Mouse (Mus musculus): Measurements from ENCODE around the gene Cd79b. TPM values are rescaled to one million over a fixed set of nuclear protein-coding genes. Genes with fewer than 3 reads are reported as not detected.
"Not testable (repeated sequence)": the region's sequence is repeated elsewhere in the genome, so short reads cannot be mapped to it uniquely, and the experiment has no call there.

The Cd79b gene
- polyA plus RNA-seq, 1 experiment from 2014 or later: 7.7 TPM

DNA sequence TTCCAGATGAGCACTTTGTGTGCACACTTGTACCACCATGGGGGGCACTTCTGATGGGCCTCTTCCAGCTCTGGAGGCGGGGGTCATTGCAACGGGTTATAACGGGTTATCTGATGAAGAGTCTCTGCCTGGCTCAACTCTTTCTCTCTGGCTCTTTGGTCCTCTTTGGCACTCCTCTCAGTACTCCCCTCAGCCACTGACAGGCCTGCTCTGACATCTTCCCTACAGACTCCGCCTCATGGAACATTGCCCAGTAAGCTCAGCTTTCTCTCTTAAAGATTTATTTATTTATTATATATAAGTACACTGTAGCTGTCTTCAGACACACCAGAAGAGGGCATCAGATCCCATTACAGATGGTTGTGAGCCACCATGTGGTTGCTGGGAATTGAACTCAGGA, 24.8 kb upstream of the Cd79b start:
- H3K27ac ChIP-seq (replicated peaks); H3K4me3 ChIP-seq (replicated peaks); H3K4me2 ChIP-seq; H3K9ac ChIP-seq; H3K36me3 ChIP-seq (replicated peaks); H3K9me3 ChIP-seq (replicated peaks); H3K27me3 ChIP-seq; H3K4me1 ChIP-seq (replicated peaks); ATAC-seq (ENCODE audit: insufficient read depth): not testable (repeated sequence)
- 52% methylated on average over 4 of the region's 4 CpGs for WGBS (ENCODE audit: insufficient replicate concordance)

DNA sequence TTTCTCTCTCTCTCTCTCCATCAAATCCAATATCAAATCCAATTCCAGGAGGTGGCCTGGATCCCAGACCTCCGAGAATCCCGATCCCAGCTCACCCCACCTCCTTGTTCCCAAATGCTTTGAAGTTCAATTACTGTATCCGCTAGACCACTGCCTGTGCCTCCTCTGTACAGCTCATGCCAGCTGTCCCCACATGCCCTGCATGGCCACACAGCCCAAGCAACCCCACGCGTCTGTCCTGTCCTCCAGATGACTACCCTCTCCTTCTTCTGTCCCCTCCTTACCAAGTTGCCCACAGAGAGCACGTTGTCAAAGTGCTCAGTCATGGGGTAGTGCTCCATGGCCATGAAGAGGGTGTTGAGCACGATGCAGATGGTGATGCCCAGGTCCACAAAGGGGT, 24.3 kb upstream of the Cd79b start:
- Histone ChIP-seq H3K4me2 (no peak overlapping the region), H3K27ac (replicated peaks) (no peak overlapping the region), H3K4me1 (replicated peaks) (no peaks in the 10 kb centered on the region), H3K27me3 (no peaks in the 10 kb centered on the region), H3K36me3 (replicated peaks) (no peaks in the 10 kb centered on the region), H3K9me3 (replicated peaks) (no peaks in the 10 kb centered on the region), H3K9ac (no peak overlapping the region), H3K4me3 (replicated peaks) (no peak overlapping the region)
- 60% methylated on average over 7 of the region's 7 CpGs for WGBS (ENCODE audit: insufficient replicate concordance)
- no peak for ATAC-seq (ENCODE audit: insufficient read depth)

DNA sequence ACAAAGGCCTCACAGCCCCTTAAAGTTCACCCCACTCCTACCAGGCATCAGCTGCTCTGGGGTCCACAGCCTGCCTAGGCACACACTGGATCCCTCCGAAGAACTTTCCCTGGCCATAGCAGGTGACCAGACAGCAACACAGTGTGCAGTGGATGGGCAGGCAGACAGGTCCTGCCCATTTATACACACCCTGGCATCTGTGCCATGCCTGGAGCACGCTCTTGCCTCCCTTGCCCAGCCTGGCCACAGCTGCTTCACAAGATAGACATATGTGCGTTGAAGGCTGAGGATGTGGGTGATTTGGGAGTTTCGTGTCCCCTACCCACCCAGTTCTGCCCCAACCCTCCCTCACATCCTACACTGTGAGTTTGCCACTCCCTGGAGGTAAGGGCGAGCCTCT, 23.5 kb upstream of the Cd79b start:
- no peaks in the 10 kb centered on the region for H3K9me3 ChIP-seq (replicated peaks)
- H3K4me1 ChIP-seq (replicated peaks): no peaks in the 10 kb centered on the region
- no peak overlapping the region for H3K4me2 ChIP-seq
- H3K4me3 ChIP-seq (replicated peaks): no peak overlapping the region
- no peak for ATAC-seq (ENCODE audit: insufficient read depth)
- H3K27ac ChIP-seq (replicated peaks): no peak overlapping the region
- no peak overlapping the region for H3K9ac ChIP-seq
- WGBS (ENCODE audit: insufficient replicate concordance): 65% methylated on average over 5 of the region's 5 CpGs
- H3K27me3 ChIP-seq: no peaks in the 10 kb centered on the region
- H3K36me3 ChIP-seq (replicated peaks): no peaks in the 10 kb centered on the region

DNA sequence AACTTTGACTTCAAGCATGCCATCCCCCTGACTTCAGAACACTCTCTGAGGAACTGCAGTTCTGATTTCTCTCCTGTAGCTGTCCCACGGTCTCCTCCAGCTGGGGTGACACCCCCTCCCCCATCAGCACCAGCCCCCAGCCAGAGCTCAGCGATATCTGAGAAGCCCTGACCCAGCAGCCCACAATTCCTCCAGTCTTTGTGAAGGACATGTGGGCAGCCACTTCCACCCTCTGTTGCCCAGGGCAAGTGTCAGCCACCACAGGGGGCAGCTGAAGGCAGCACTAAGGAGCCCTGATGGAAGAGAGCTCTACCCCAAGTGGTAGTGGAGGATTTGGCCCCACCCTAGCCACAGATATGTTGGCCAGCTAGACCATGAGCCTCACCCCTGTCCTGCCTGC, 19.5 kb upstream of the Cd79b start:
- WGBS (ENCODE audit: insufficient replicate concordance): 16% methylated on average over 2 of the region's 2 CpGs
- Histone ChIP-seq H3K4me2 (no peak overlapping the region), H3K27me3 (no peaks in the 10 kb centered on the region), H3K27ac (replicated peaks) (no peak overlapping the region), H3K4me1 (replicated peaks) (peaks cover 7% of the 10 kb centered on the region), H3K36me3 (replicated peaks) (no peaks in the 10 kb centered on the region), H3K9me3 (replicated peaks) (no peaks in the 10 kb centered on the region), H3K4me3 (replicated peaks) (no peak overlapping the region), H3K9ac (no peak overlapping the region)
- no peak for ATAC-seq (ENCODE audit: insufficient read depth)

DNA sequence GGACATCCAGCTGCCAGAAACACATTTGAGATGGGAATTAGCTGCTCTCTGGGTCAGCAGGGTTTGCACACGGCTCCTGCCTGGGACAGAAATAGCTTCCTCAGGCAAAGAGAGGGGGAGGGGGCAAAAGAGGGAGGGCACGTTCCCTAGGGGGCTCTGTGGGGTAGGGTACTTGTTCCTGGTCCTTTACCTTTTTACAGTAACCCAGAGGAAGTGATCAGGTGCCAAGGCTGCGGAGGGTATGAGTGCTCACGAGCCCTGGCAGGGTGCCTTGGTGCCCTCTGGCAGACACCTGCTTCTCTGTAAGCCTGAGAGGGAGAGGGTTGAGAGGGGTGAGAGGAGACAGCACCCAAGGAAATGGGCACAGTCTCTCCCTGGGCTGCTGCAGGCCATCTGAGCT, 17.9 kb upstream of the Cd79b start:
- H3K4me3 ChIP-seq (replicated peaks): no peak overlapping the region
- no peak for ATAC-seq (ENCODE audit: insufficient read depth)
- H3K4me1 ChIP-seq (replicated peaks): peaks cover 11% of the 10 kb centered on the region

DNA sequence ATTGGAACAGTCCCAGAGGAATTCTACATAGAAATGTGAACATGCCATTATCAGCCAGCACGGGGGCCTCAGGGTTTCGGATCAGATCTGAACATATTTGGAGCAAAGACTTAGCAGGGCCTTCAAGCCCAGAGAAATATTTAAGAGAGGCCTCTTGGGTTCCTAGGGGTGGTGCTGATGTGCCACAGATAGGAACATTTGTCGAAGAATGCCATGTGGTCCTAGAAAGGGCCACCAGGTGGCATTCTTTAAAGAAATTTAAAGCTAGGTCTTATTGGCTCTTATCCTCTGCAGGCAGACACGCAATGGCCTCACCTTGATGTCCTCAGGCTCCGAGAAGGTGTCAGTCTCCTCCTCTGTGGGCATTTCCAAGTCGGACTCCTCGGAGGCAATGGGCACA, 15.1 kb upstream of the Cd79b start:
- 33% methylated on average over 7 of the region's 7 CpGs for WGBS (ENCODE audit: insufficient replicate concordance)
- Histone ChIP-seq H3K4me1 (replicated peaks) (peaks cover 18% of the 10 kb centered on the region), H3K27ac (replicated peaks) (no peak overlapping the region), H3K9ac (no peak overlapping the region), H3K27me3 (no peaks in the 10 kb centered on the region), H3K4me3 (replicated peaks) (no peak overlapping the region), H3K9me3 (replicated peaks) (no peaks in the 10 kb centered on the region), H3K4me2 (no peak overlapping the region), H3K36me3 (replicated peaks) (no peaks in the 10 kb centered on the region)
- ATAC-seq (ENCODE audit: insufficient read depth): no peak

More for the DNA sequence above, 17.9 kb upstream of the Cd79b start:
- Histone ChIP-seq H3K27me3 (no peaks in the 10 kb centered on the region), H3K4me2 (no peak overlapping the region), H3K27ac (replicated peaks) (no peak overlapping the region), H3K9ac (no peak overlapping the region), H3K9me3 (replicated peaks) (no peaks in the 10 kb centered on the region), H3K36me3 (replicated peaks) (no peaks in the 10 kb centered on the region)
- 41% methylated on average over 4 of the region's 4 CpGs for WGBS (ENCODE audit: insufficient replicate concordance)

DNA sequence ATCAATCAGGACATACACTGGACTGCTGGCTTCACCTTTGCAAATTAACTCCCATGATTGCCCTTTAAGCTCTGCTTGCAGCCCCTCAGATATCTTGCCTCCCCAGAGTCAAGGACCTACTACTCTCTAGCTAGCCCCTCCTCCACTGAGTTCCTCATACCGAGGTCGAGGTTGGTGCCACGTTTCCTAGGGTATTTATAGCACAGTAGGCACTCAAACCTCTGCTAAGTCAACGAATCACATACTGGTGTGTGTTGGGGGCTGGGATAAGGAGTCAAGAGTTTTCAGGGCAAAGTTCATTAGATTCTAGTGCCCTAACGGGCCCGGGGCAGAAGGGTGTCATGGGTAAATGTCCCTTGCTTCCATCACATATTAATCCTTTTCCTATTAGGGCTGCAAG, 14.6 kb upstream of the Cd79b start:
- Histone ChIP-seq H3K27me3 (no peaks in the 10 kb centered on the region), H3K27ac (replicated peaks) (no peak overlapping the region), H3K4me1 (replicated peaks) (peaks cover 18% of the 10 kb centered on the region), H3K9ac (no peak overlapping the region), H3K9me3 (replicated peaks) (no peaks in the 10 kb centered on the region), H3K4me2 (no peak overlapping the region; the same call in 1 of the 2 replicates), H3K36me3 (replicated peaks) (no peaks in the 10 kb centered on the region), H3K4me3 (replicated peaks) (no peak overlapping the region)
- no peak; the same call in 1 of the 2 replicates for ATAC-seq (ENCODE audit: insufficient read depth)
- 19% methylated on average over 6 of the region's 6 CpGs for WGBS (ENCODE audit: insufficient replicate concordance)

DNA sequence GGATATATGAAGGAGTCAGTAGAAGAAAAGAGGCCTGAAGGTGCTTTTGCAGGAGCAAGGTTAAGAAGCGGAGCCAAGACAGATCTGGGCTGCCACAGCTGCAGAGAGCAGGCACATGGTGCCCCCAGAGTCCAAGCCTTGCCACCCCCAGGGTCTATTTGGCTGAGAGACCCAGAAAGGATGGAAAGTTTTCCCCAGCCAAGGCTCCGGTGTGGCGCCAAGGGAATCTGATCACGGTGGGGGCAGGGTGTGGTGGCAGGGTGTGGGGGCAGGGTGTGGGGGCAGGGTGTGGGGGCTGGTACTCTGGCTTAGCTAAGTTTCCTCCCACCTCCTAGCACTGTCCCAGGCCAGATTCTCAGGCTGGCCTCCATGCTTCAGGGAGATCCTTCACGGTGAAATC, 14.0 kb upstream of the Cd79b start:
- no peak for ATAC-seq (ENCODE audit: insufficient read depth)
- Histone ChIP-seq H3K4me2 (no peak overlapping the region), H3K36me3 (replicated peaks) (no peaks in the 10 kb centered on the region), H3K9ac (no peak overlapping the region), H3K4me3 (replicated peaks) (no peak overlapping the region), H3K27ac (replicated peaks) (no peak overlapping the region), H3K4me1 (replicated peaks) (peaks cover 18% of the 10 kb centered on the region), H3K9me3 (replicated peaks) (no peaks in the 10 kb centered on the region), H3K27me3 (no peaks in the 10 kb centered on the region)
- 61% methylated on average over 5 of the region's 5 CpGs for WGBS (ENCODE audit: insufficient replicate concordance)

DNA sequence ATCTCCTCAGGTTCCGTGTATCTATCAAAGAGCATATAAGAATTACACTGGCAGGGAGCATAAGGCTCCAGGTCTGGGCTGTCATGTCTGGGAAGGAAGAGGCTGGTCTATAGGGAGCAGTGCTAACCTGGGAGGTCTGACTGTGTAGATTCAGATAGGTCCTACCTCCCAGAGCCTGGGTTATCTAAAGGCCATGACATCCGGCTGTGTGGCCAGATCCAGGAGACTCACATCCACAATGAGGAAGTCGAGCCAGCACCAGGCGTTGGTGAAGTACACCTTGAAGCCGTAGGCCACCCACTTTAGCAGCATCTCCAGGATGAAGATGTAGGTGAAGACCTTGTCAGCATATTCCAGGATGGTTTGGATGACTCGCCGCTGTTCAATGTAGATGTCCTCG, 11.9 kb upstream of the Cd79b start:
- Histone ChIP-seq H3K36me3 (replicated peaks) (no peaks in the 10 kb centered on the region), H3K4me1 (replicated peaks) (peaks cover 18% of the 10 kb centered on the region), H3K9me3 (replicated peaks) (no peaks in the 10 kb centered on the region), H3K4me3 (replicated peaks) (no peak overlapping the region), H3K27ac (replicated peaks) (no peak overlapping the region), H3K4me2 (no peak overlapping the region), H3K27me3 (no peaks in the 10 kb centered on the region), H3K9ac (no peak overlapping the region)
- ATAC-seq (ENCODE audit: insufficient read depth): no peak
- WGBS (ENCODE audit: insufficient replicate concordance): 46% methylated on average over 8 of the region's 8 CpGs

DNA sequence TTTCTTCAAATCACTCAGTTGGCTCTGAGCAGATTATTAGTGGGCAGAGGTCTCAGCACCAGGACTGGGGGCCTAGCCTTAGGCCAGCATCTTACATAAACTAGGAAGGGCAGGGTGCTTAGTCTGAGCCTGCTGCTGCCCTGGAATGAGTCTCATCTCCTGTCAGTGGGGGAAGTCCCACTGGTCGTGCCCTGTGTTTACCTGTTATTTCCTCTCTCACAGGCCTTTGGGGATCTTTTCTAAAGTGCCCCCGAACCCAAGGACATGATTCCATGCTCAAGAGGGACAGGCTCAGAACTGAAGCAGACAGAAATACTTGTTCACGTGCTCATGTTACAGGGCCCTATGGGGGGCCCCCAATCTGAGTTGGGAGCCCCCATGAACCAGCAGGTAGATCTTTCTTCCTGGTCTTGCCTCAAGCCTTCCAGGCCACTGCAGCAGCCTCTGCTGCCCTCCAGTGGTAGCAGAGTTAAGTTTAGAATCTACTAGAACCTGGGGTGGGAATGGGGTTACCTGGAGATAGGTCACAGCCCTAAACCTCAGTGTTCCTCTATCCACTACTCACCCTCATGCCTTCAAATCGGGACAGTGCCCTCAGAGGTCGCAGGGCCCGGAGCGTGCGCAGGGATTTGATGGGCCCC, 11.1 kb upstream of the Cd79b start:
- peaks cover 18% of the 10 kb centered on the region for H3K4me1 ChIP-seq (replicated peaks)
- H3K27me3 ChIP-seq: no peaks in the 10 kb centered on the region
- no peak for ATAC-seq (ENCODE audit: insufficient read depth)
- H3K4me2 ChIP-seq: no peak overlapping the region
- no peak overlapping the region for H3K4me3 ChIP-seq (replicated peaks)
- no peak overlapping the region for H3K27ac ChIP-seq (replicated peaks)
- 47% methylated on average over 8 of the region's 8 CpGs for WGBS (ENCODE audit: insufficient replicate concordance)
- H3K36me3 ChIP-seq (replicated peaks): no peaks in the 10 kb centered on the region
- no peaks in the 10 kb centered on the region for H3K9me3 ChIP-seq (replicated peaks)
- no peak overlapping the region for H3K9ac ChIP-seq

DNA sequence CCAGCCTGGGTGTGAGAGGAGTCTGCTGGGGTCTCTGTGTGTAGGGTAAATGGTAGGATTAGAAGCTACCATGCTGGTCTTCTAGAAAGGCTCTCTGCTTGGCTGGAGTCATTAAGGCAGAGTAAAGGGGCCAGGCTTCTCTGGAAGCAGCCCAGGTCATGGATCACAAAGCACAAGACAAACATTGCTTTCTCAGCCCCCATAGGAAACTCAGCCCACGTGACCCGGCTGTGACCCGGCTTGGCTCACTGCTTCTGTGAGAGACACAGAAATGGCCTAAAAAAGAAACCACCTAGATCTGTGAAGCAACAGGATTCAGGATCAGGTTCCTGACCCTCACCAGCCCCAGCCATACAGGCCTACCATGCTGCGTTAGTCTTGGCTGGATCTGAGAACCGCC, 10.3 kb upstream of the Cd79b start:
- Histone ChIP-seq H3K27me3 (no peaks in the 10 kb centered on the region), H3K4me1 (replicated peaks) (peaks cover 18% of the 10 kb centered on the region), H3K27ac (replicated peaks) (no peak overlapping the region), H3K9me3 (replicated peaks) (no peaks in the 10 kb centered on the region), H3K36me3 (replicated peaks) (no peaks in the 10 kb centered on the region), H3K4me2 (no peak overlapping the region), H3K4me3 (replicated peaks) (no peak overlapping the region), H3K9ac (no peak overlapping the region)
- WGBS (ENCODE audit: insufficient replicate concordance): 69% methylated on average over 5 of the region's 5 CpGs
- ATAC-seq (ENCODE audit: insufficient read depth): no peak
